Mouse (Mus musculus) heart, embryonic 14.5 days (tissue): ENCODE measurements at regions not wholly inside any gene's neighbourhood (a gene's known extent, or its start where the extent isn't known, plus 50 kb on each side); places are given as distances from the start of the nearest gene placed in this dataset.
A peak's percentile ranks its signal among the peaks of the same experiment; 100 is the strongest.

ENCODE experiments used
- ATAC-seq: fragments of 200-750 bp; cut with Nextera tagmentation; 2 replicates; pipeline ENCODE4 v1.8.0; 2017; ENCODE audit warnings: low read depth, moderate TSS enrichment; ENCODE audit not compliant: insufficient number of reproducible peaks, insufficient read depth, low FRiP score
- H3K27ac ChIP-seq, 2 experiments: fragments of 200-500 bp in 1 of 2; fragments of 300-500 bp in 1 of 2; sonication (generic) in 1 of 2; replicated peaks in 1 of 2; 2 replicates each; pipeline ENCODE4 v1.5.1; 2012 to 2014; ENCODE audit warnings: low read depth in 2 of 2, low read length in 2 of 2, control low read depth in 1 of 2, mild to moderate bottlenecking in 1 of 2, mixed read lengths in 1 of 2; ENCODE audit not compliant: control insufficient read depth in 1 of 2, insufficient read depth in 1 of 2
- H3K27me3 ChIP-seq: fragments of 300-500 bp; sonication (generic); 2 replicates; pipeline ENCODE4 v1.6.1; 2014; ENCODE audit warnings: mild to moderate bottlenecking, low read length, control low read depth; ENCODE audit not compliant: control insufficient read depth, insufficient read depth
- H3K36me3 ChIP-seq: fragments of 300-500 bp; sonication (generic); 2 replicates; pipeline ENCODE4 v1.6.1; 2014; ENCODE audit warnings: mild to moderate bottlenecking, control low read depth, low read length, mixed read lengths; ENCODE audit not compliant: control insufficient read depth, insufficient read depth
- H3K4me1 ChIP-seq, 2 experiments: fragments of 200-500 bp in 1 of 2; fragments of 300-500 bp in 1 of 2; sonication (generic) in 1 of 2; 2 replicates each; pipeline ENCODE4 v1.6.1; 2012 to 2014; ENCODE audit warnings: low read length in 2 of 2, control low read depth in 1 of 2, mixed read lengths in 1 of 2; ENCODE audit not compliant: control insufficient read depth in 2 of 2, insufficient read depth in 2 of 2
- H3K4me2 ChIP-seq: fragments of 300-500 bp; sonication (generic); 2 replicates; pipeline ENCODE4 v1.6.1; 2014; ENCODE audit warnings: mild to moderate bottlenecking, low read length
- H3K4me3 ChIP-seq, 2 experiments: fragments of 200-500 bp in 1 of 2; fragments of 300-500 bp in 1 of 2; sonication (generic) in 1 of 2; 2 replicates each; pipeline ENCODE4 v1.5.1; 2012 to 2014; ENCODE audit warnings: low read length in 2 of 2, mild to moderate bottlenecking in 2 of 2, control low read depth in 1 of 2, low read depth in 1 of 2, moderate library complexity in 1 of 2; ENCODE audit not compliant: control insufficient read depth in 1 of 2, insufficient read depth in 1 of 2
- H3K9ac ChIP-seq: fragments of 300-500 bp; sonication (generic); 2 replicates; pipeline ENCODE4 v1.6.1; 2014; ENCODE audit warnings: mild to moderate bottlenecking, low read length
- H3K9me3 ChIP-seq: fragments of 300-500 bp; sonication (generic); 2 replicates; pipeline ENCODE4 v1.6.1; 2016; ENCODE audit warnings: low read length, control low read depth; ENCODE audit not compliant: control insufficient read depth
- WGBS: fragments of 180-500 bp; shearing (Covaris S2); extraction: QIAGEN DNeasy Blood & Tissue Kit; methylation state at CpG from one replicate; pipeline ENCODE4 v1.1.7; 2014; 5-methylcytosine and 5-hydroxymethylcytosine counted together

- H3K9ac ChIP-seq: no peak overlapping the region
- H3K4me1 ChIP-seq: 0 out of 4 replicates have a peak, but pooled peaks cover 0 to 5% of the 10 kb centered on the region in 2 experiments
- H3K36me3 ChIP-seq: no peaks in the 10 kb centered on the region
- no peak overlapping the region for H3K27ac ChIP-seq
- no peak for ATAC-seq
- no peaks in the 10 kb centered on the region for H3K9me3 ChIP-seq
- H3K27me3 ChIP-seq: no peaks in the 10 kb centered on the region
- H3K4me3 ChIP-seq: no peak overlapping the region
- WGBS: 87% methylated on average over 5 of the region's 5 CpGs
- H3K4me2 ChIP-seq: no peak overlapping the region
These were observed 101.0 kb upstream of the Cdh6 start for GRCm38 (mm10) chr15:13274366-13275067.

GRCm38 (mm10) chr15:13246053-13246696 is 72.7 kb upstream of the Cdh6 start:
- WGBS: 87% methylated on average over 11 of the region's 11 CpGs
- no peak for ATAC-seq
- Histone ChIP-seq H3K9me3 (no peaks in the 10 kb centered on the region), H3K4me2 (no peak overlapping the region), H3K4me3 (no peak overlapping the region), H3K9ac (no peak overlapping the region), H3K36me3 (no peaks in the 10 kb centered on the region), H3K4me1 (peaks cover 2 to 4% of the 10 kb centered on the region in 2 experiments; a peak in 1 of 4 replicates), H3K27me3 (no peaks in the 10 kb centered on the region), H3K27ac (no peak overlapping the region)

GRCm38 (mm10) chr15:13244306-13244705 is 70.8 kb upstream of the Cdh6 start:
- ATAC-seq: no peak
- H3K27me3 ChIP-seq: no peaks in the 10 kb centered on the region
- WGBS: 4% methylated on average over 14 of the region's 14 CpGs
- H3K9ac ChIP-seq: peak overlapping the region; percentile 49; the same call in 1 of the 2 replicates
- no peaks in the 10 kb centered on the region for H3K36me3 ChIP-seq
- H3K4me1 ChIP-seq: peaks cover 2 to 4% of the 10 kb centered on the region in 2 experiments; a peak in 1 of 4 replicates
- H3K4me2 ChIP-seq: peak overlapping the region; percentile 58
- peak overlapping the region; percentile 18 to 34; a peak in 3 of 4 replicates for H3K4me3 ChIP-seq
- H3K9me3 ChIP-seq: no peaks in the 10 kb centered on the region
- H3K27ac ChIP-seq: no peak overlapping the region; a peak in 1 of 4 replicates

- H3K36me3 ChIP-seq: no peaks in the 10 kb centered on the region
- H3K9ac ChIP-seq: no peak overlapping the region
- H3K4me3 ChIP-seq: no peak overlapping the region
- H3K27ac ChIP-seq: no peak overlapping the region
- ATAC-seq: no peak
- H3K9me3 ChIP-seq: no peaks in the 10 kb centered on the region
- WGBS: 73% methylated on average over 4 of the region's 4 CpGs
- peaks cover 2 to 4% of the 10 kb centered on the region in 2 experiments; a peak in 1 of 4 replicates for H3K4me1 ChIP-seq
- H3K4me2 ChIP-seq: no peak overlapping the region
- no peaks in the 10 kb centered on the region for H3K27me3 ChIP-seq
These were observed 70.1 kb upstream of the Cdh6 start for GRCm38 (mm10) chr15:13243561-13243960.

- no peak overlapping the region for H3K9ac ChIP-seq
- ATAC-seq: no peak
- no peak overlapping the region for H3K4me3 ChIP-seq
- no peaks in the 10 kb centered on the region for H3K36me3 ChIP-seq
- H3K4me2 ChIP-seq: no peak overlapping the region
- no peaks in the 10 kb centered on the region for H3K27me3 ChIP-seq
- H3K9me3 ChIP-seq: no peaks in the 10 kb centered on the region
- peaks cover 2 to 4% of the 10 kb centered on the region in 2 experiments; a peak in 1 of 4 replicates for H3K4me1 ChIP-seq
- WGBS: 76% methylated on average over 7 of the region's 7 CpGs
- H3K27ac ChIP-seq: no peak overlapping the region
These were observed 67.5 kb upstream of the Cdh6 start for GRCm38 (mm10) chr15:13240931-13241330.

GRCm38 (mm10) chr15:13236869-13237507 is 63.5 kb upstream of the Cdh6 start:
- no peaks in the 10 kb centered on the region for H3K27me3 ChIP-seq

GRCm38 (mm10) chr15:13232567-13233259 is 59.2 kb upstream of the Cdh6 start:
- no peaks in the 10 kb centered on the region for H3K36me3 ChIP-seq
- no peak overlapping the region for H3K27ac ChIP-seq
- H3K27me3 ChIP-seq: no peaks in the 10 kb centered on the region
- no peak for ATAC-seq
- H3K9ac ChIP-seq: no peak overlapping the region
- H3K4me2 ChIP-seq: no peak overlapping the region
- no peaks in the 10 kb centered on the region; a peak in 1 of 4 replicates for H3K4me1 ChIP-seq
- 79% methylated on average over 5 of the region's 5 CpGs for WGBS
- H3K4me3 ChIP-seq: no peak overlapping the region
- no peaks in the 10 kb centered on the region for H3K9me3 ChIP-seq

More at GRCm38 (mm10) chr15:13236869-13237507, 63.5 kb upstream of the Cdh6 start:
- 77% methylated on average over 8 of the region's 8 CpGs for WGBS
- H3K9ac ChIP-seq: no peak overlapping the region
- H3K4me2 ChIP-seq: no peak overlapping the region
- H3K36me3 ChIP-seq: no peaks in the 10 kb centered on the region
- H3K4me1 ChIP-seq: no peaks in the 10 kb centered on the region
- H3K27ac ChIP-seq: no peak overlapping the region
- no peak for ATAC-seq
- H3K4me3 ChIP-seq: no peak overlapping the region
- no peaks in the 10 kb centered on the region for H3K9me3 ChIP-seq
